Mouse (Mus musculus) stomach, postnatal 0 days (tissue): ENCODE data around the gene Gm12253.

Experiments used
- CTCF ChIP-seq: IDR thresholded peaks from 2 replicates; pipeline ENCODE4 v1.5.1; 2016; ENCODE audit warnings: antibody characterized with exemption, low read depth, mild to moderate bottlenecking, moderate library complexity
- EP300 ChIP-seq: optimal IDR thresholded peaks from 2 replicates; pipeline ENCODE3; 2016; ENCODE audit warnings: antibody characterized with exemption

- TF ChIP-seq CTCF (no peak), EP300 (no peak)
These were observed 24.3 kb upstream of the Gm12253 start for GRCm38 (mm10) chr11:58408066-58408465.
